Mouse (Mus musculus) forebrain, embryonic 15.5 days (tissue): Measurements from ENCODE around the gene Tmem170. TPM values are rescaled to one million over a fixed set of nuclear protein-coding genes. Genes with fewer than 3 reads are reported as not detected.
A peak's percentile ranks its signal among the peaks of the same experiment; 100 is the strongest.

Experiments used
- ATAC-seq: fragments of 200-750 bp; cut with Nextera tagmentation; replicated peaks from 2 replicates; pipeline ENCODE4 v1.8.0; 2017; ENCODE audit warnings: mild to moderate bottlenecking, moderate TSS enrichment, moderate library complexity
- H3K27ac ChIP-seq: fragments of 300-500 bp; sonication (generic); replicated peaks from 2 replicates; pipeline ENCODE4 v1.5.1; 2015; ENCODE audit warnings: mild to moderate bottlenecking, inconsistent platforms
- H3K27me3 ChIP-seq: fragments of 300-500 bp; sonication (generic); 2 replicates; pipeline ENCODE4 v1.6.1; 2015; ENCODE audit warnings: inconsistent platforms
- H3K36me3 ChIP-seq: fragments of 300-500 bp; sonication (generic); 2 replicates; pipeline ENCODE4 v1.6.1; 2015; ENCODE audit warnings: mild to moderate bottlenecking, inconsistent platforms
- H3K4me1 ChIP-seq: fragments of 300-500 bp; sonication (generic); 2 replicates; pipeline ENCODE4 v1.6.1; 2015; ENCODE audit warnings: inconsistent platforms
- H3K4me2 ChIP-seq: fragments of 300-500 bp; sonication (generic); replicated peaks from 2 replicates; pipeline ENCODE4 v1.6.1; 2015; ENCODE audit warnings: mild to moderate bottlenecking, inconsistent platforms
- H3K4me3 ChIP-seq: fragments of 300-500 bp; sonication (generic); 2 replicates; pipeline ENCODE4 v1.5.1; 2015; ENCODE audit warnings: mild to moderate bottlenecking, inconsistent platforms
- H3K9ac ChIP-seq: fragments of 300-500 bp; sonication (generic); replicated peaks from 2 replicates; pipeline ENCODE4 v1.6.1; 2015; ENCODE audit warnings: mild to moderate bottlenecking, inconsistent platforms
- H3K9me3 ChIP-seq: fragments of 300-500 bp; sonication (generic); 2 replicates; pipeline ENCODE4 v1.6.1; 2016; ENCODE audit warnings: inconsistent platforms
- WGBS: fragments of 180-500 bp; shearing (Covaris S2); methylation state at CpG from one replicate; pipeline ENCODE4 v1.1.7; 2015; ENCODE audit warnings: mixed read lengths; 5-methylcytosine and 5-hydroxymethylcytosine counted together
- polyA plus RNA-seq: library from polyadenylated mRNA; unstranded; fragments of >200 nt; fragmentation: Nextera tagmentation; extraction: Ambion mirVana; gene quantifications from 2 replicates; pipeline ENCODE4 v1.2.1, GENCODE M21; 2015

Tmem170 gene
- polyA plus RNA-seq, 1 experiment from 2014 or later, result 4.3 TPM

DNA sequence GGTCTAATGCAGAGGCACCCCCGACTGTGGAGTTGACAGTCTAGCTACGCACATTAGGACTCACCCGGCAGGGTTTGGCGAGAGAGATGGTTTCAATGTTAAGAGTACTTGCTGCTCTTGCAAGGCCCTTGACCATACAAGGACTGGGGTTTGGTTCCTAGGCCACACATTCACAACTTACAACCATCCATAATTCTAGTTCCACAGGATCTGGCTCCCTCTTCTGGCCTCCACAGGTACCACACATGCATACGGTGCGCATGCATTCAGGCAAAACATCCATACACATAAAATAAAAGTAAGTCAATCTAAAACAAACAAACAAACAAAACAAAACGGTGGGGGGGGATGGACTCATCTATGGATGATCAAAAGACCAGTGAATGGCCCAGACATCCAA, 18.4 kb upstream of the Tmem170 start:
- H3K27ac ChIP-seq, result no peak overlapping the region
- no peak overlapping the region for H3K4me2 ChIP-seq
- H3K9ac ChIP-seq, result no peak overlapping the region
- no peak for ATAC-seq
- H3K36me3 ChIP-seq, result no peaks in the 10 kb centered on the region
- H3K4me1 ChIP-seq, result peaks cover 7% of the 10 kb centered on the region
- H3K9me3 ChIP-seq, result no peaks in the 10 kb centered on the region
- peaks cover 23% of the 10 kb centered on the region for H3K27me3 ChIP-seq
- 90% methylated on average over 7 of the region's 7 CpGs for WGBS
- no peak overlapping the region for H3K4me3 ChIP-seq

DNA sequence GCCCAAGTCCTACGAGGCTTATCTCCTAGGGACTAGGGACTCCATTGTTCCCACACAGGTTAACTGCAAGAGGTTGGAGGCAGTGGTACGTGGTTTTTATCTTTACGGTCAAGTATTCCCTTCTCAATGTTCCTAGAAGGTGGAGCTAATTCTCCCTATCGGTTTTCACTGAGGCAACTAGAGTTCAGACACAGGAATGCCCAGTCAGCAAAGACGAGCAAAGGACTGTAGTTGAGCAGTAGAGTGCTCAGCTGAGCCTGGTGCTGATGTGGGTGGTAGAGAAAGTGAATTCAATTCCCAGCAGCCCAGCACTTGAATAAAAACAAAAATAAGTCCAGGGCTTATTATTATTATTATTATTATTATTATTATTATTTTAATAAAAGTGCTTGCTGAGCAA, 16.1 kb upstream of the Tmem170 start:
- no peak overlapping the region for H3K27ac ChIP-seq
- no peak for ATAC-seq
- H3K9me3 ChIP-seq, result no peaks in the 10 kb centered on the region
- H3K4me1 ChIP-seq, result peaks cover 10% of the 10 kb centered on the region
- H3K36me3 ChIP-seq, result no peaks in the 10 kb centered on the region
- no peak overlapping the region for H3K4me2 ChIP-seq
- H3K27me3 ChIP-seq, result peaks cover 39% of the 10 kb centered on the region
- H3K9ac ChIP-seq, result no peak overlapping the region
- WGBS, result 75% methylated on average over 5 of the region's 5 CpGs
- no peak overlapping the region for H3K4me3 ChIP-seq

DNA sequence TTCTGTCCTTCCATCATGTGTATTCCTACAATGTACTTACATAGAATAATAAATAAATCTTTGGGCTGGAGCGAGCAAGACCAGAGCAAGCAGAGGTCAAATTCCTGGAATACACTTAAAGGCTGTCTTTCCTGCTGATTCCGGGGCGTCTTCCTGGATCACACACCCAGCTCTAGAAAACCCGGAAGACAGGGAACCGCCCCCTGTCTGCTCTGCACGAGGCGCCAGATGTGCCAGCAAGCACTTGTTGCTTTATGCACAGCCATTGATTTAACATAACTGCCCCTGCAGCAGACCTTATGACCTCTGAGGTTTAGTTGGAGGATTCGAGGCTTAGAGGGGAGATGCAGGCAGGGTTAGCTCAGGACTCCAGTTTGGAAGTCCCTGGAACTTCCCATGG, 15.4 kb upstream of the Tmem170 start:
- H3K9me3 ChIP-seq, result no peaks in the 10 kb centered on the region
- H3K9ac ChIP-seq, result no peak overlapping the region
- no peaks in the 10 kb centered on the region for H3K36me3 ChIP-seq
- peaks cover 39% of the 10 kb centered on the region for H3K27me3 ChIP-seq
- peaks cover 10% of the 10 kb centered on the region for H3K4me1 ChIP-seq
- WGBS, result 61% methylated on average over 8 of the region's 8 CpGs
- ATAC-seq, result no peak
- H3K4me3 ChIP-seq, result no peak overlapping the region
- no peak overlapping the region for H3K27ac ChIP-seq
- H3K4me2 ChIP-seq, result no peak overlapping the region

DNA sequence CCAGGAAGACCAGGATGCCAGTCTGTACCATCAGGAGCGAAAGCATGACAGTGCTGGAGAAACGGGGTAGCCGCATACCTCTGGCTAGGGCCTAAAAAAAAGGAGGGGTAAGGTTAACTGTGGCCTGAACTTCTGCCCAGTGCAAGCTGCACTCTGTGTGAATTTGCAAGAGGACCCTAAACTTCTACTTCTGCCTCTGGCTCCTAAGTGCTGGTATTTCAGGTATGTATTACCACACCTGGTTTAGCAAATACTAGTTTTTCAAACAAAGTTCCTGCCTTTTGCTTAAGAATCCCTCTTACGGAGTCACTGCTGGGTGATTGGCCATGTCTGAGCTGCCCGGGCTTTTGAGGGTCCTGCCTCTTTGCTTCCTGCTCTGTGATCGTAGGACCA, 14.4 kb upstream of the Tmem170 start:
- 56% methylated on average over 6 of the region's 6 CpGs for whole genome bisulfite sequencing
- ATAC-seq, result no peak
- H3K36me3 ChIP-seq, result no peaks in the 10 kb centered on the region
- H3K4me2 ChIP-seq, result no peak overlapping the region
- no peak overlapping the region for H3K4me3 ChIP-seq
- H3K27ac ChIP-seq, result no peak overlapping the region
- peaks cover 10% of the 10 kb centered on the region for H3K4me1 ChIP-seq
- no peaks in the 10 kb centered on the region for H3K9me3 ChIP-seq
- peaks cover 39% of the 10 kb centered on the region for H3K27me3 ChIP-seq
- no peak overlapping the region for H3K9ac ChIP-seq

DNA sequence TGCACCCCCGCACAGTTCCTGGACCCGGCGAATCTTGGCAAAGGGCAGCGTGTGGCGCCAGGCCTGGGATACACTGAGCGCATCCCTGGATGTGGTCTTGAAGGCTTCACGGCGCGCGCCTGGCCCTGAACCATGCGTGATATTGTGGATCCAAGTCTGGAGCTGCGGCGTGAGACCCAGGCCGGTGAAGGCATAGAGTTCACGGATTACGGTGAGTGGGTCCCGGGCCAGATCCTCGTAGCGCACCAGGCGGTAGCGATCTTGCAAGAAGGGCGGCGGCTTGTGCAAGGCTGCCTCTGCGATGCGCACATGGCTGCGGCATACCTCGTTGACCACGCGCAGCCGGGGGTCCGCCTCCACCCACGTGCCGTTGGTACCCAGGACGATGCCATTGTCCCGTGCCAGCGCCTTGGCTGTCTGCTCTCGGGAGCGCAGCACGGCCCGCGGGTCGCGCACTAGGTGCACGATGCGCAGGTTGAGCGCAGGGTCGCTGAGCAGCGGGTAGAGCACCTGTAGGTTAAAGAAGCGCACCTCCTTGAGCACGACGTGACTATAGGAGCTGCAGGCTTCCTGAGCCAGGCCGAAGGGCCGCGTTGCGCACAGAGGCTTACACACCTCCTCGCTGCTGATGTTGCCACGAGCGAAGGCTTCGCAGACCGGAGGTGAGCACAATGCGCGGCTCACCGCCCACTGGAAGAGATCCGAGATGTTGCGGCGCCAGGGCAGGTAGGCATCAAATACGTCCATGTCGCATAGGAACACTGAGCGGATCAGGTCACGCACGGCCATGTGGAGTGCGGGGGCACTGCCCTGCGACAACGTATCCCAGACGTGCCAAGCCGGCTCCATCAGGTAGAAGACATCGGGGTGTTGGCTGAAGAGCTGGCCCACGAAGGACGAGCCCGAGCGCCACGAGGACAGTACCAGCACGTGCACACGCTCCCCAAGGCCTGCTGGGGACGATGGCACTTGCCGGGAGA, 13.7 kb upstream of the Tmem170 start:
- Histone ChIP-seq H3K9ac (peak overlapping the region; percentile 28; the same call in 1 of the 2 replicates), H3K27me3 (peaks cover 39% of the 10 kb centered on the region), H3K9me3 (no peaks in the 10 kb centered on the region), H3K36me3 (no peaks in the 10 kb centered on the region), H3K4me1 (peaks cover 10% of the 10 kb centered on the region), H3K4me2 (peak overlapping the region; percentile 62), H3K27ac (no peak overlapping the region), H3K4me3 (peak overlapping the region; percentile 37)
- 11% methylated on average over 86 of the region's 86 CpGs for WGBS
- 0 out of 2 replicates have a peak, but pooled peaks have one; percentile 26 for ATAC-seq

DNA sequence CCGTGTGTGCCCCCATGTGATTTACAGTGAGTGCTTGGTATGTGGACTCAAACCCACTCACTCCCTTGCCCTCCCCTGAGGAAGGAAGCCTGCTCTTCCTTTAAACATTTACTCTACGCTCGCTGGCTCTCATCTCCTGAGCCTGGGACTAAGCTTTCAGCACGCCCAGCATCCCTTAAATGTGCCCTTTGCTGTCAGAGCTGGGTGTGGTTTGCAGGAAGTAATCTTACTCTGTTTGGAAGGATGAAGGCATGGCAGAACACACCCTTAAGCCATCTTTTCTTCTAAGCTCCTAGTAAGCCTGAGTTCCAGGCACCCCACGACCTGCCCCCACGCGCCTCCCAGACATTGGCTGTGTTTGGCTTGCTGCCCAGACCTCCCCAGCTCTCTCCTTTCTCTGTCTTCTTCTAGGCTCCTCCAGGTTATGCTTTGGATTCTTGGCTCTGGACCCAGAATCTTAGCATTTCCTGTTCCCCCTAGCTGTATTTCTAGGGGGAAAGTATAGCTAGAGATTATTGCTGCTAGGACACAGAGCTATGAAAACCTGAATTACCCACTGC, 11.6 kb upstream of the Tmem170 start:
- peaks cover 39% of the 10 kb centered on the region for H3K27me3 ChIP-seq
- WGBS, result 47% methylated on average over 7 of the region's 7 CpGs

DNA sequence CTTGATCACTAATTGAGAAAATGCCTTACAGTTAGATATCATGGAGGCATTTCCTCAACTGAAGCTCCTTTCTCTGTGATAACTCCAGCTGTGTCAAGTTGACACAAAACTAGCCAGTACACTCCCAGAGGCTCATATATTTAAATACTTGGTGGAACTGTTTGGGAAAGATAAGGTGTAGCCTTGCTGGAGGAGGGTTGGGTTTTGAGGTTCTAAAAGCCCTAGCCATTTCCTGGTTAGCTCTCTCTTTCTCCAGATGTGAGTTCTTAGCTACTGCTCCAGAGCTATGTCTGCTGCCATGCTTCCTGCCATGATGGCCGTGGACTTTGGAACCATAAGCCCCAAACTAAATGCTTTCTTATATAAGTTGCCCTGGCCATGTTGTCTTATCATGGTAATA, 10.9 kb upstream of the Tmem170 start:
- no peak for ATAC-seq
- Histone ChIP-seq H3K4me1 (peaks cover 10% of the 10 kb centered on the region), H3K9ac (no peak overlapping the region), H3K9me3 (no peaks in the 10 kb centered on the region), H3K4me3 (no peak overlapping the region), H3K27ac (no peak overlapping the region), H3K36me3 (no peaks in the 10 kb centered on the region), H3K4me2 (no peak overlapping the region), H3K27me3 (peaks cover 39% of the 10 kb centered on the region)
- 86% methylated on average over 1 of the region's 1 CpGs for WGBS

More for the DNA sequence above, 11.6 kb upstream of the Tmem170 start:
- Histone ChIP-seq H3K36me3 (no peaks in the 10 kb centered on the region), H3K9ac (no peak overlapping the region), H3K4me1 (peaks cover 10% of the 10 kb centered on the region), H3K4me3 (no peak overlapping the region), H3K4me2 (no peak overlapping the region), H3K9me3 (no peaks in the 10 kb centered on the region), H3K27ac (no peak overlapping the region)
- ATAC-seq, result no peak

DNA sequence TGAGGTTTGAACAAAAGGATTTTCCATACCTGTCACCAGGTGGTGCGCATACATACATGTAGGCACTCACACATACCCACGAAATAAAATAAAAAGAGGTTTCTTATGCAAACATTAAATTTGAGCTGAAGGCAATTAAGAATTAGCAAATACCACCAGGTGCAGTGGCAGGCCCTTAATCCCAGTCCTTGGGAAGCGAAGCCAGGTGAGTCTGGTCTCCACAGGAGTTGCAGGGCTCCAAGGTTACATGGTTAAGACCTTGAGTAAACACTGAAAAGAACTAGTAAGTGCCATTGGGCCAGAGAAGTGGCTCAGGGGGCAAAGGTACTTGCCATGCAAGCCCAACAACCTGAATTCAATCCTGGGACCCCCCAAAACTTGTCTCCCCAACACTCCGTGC, 7.1 kb upstream of the Tmem170 start:
- H3K27ac ChIP-seq, result no peak overlapping the region
- no peak overlapping the region for H3K4me3 ChIP-seq
- no peak for ATAC-seq
- H3K4me2 ChIP-seq, result no peak overlapping the region
- WGBS, result 90% methylated on average over 4 of the region's 4 CpGs
- no peak overlapping the region for H3K9ac ChIP-seq
- no peaks in the 10 kb centered on the region; the same call in 1 of the 2 replicates for H3K4me1 ChIP-seq
- H3K27me3 ChIP-seq, result peaks cover 4% of the 10 kb centered on the region; the same call in 1 of the 2 replicates
- no peaks in the 10 kb centered on the region for H3K36me3 ChIP-seq
- no peaks in the 10 kb centered on the region for H3K9me3 ChIP-seq

DNA sequence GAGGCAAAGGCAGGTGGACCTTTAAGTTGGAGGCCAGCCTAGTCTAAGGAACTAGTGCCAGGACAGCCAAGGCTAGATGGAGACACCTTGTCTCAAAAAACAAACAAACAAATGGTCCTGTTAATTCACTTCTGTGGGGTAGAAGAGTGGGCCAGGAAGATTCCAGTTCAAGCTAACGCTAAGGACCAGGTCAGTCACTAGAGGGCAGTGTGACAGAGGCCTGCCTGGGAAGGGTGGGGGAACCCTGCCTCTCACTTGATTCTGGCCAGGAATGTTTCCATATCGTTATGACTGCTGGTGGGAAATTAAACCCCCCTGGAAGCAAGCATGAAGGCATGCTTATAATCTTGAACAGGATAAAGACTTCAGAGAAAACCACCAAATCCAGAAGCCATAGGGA, 5.0 kb upstream of the Tmem170 start:
- no peaks in the 10 kb centered on the region for H3K9me3 ChIP-seq
- H3K4me3 ChIP-seq, result no peak overlapping the region
- ATAC-seq, result no peak
- H3K36me3 ChIP-seq, result no peaks in the 10 kb centered on the region
- H3K27ac ChIP-seq, result no peak overlapping the region
- no peaks in the 10 kb centered on the region for H3K27me3 ChIP-seq
- no peak overlapping the region for H3K9ac ChIP-seq
- H3K4me1 ChIP-seq, result peaks cover 2% of the 10 kb centered on the region
- no peak overlapping the region for H3K4me2 ChIP-seq
- 0% methylated on average over 2 of the region's 2 CpGs for WGBS

DNA sequence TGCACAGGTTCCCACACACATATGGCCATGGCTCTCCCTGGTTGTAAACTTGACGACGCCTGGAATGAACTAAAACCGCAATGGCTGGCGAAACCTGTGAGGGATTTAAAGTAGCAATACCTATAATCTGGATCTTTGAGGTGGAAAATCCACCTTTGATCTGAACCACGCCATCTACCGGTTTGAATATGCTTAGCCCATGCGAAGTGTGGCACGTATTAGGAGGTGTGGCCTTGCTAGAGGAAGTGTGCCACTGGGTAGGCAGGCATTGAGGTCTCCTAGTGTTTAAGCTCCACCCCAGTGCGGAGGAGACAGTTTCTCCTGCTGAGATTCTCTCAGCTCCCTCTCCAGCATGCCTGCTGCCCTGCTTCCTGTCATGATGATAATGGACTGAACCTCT, 1.2 kb upstream of the Tmem170 start:
- no peak for ATAC-seq
- Histone ChIP-seq H3K27ac (no peak overlapping the region), H3K9ac (no peak overlapping the region), H3K4me2 (no peak overlapping the region), H3K36me3 (no peaks in the 10 kb centered on the region), H3K27me3 (no peaks in the 10 kb centered on the region), H3K4me1 (peaks cover 7% of the 10 kb centered on the region), H3K4me3 (no peak overlapping the region), H3K9me3 (no peaks in the 10 kb centered on the region)
- WGBS, result 72% methylated on average over 9 of the region's 9 CpGs

DNA sequence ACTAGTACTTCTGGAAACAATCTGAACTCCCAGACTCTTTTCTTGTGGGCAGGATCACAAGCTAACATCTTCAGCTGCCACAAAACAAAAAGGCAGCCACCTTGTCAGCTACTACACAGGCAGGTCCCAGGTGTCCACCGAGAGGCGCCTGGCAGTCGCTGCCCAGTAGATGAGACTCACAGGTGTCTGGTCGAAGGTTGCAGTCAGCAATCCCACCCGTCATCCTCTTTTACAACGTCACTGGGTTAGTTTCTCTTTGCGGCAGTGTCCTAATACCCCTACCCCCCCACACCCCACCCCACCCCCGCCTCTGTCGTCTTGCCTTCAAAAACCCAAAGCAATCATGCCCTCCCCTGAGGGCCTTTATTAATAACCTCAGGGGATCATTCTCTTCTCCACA, 792 bp downstream of the Tmem170 start:
- peaks cover 7% of the 10 kb centered on the region for H3K4me1 ChIP-seq
- peak overlapping the region; percentile 83 for H3K4me3 ChIP-seq
- H3K27ac ChIP-seq, result no peak overlapping the region
- no peaks in the 10 kb centered on the region for H3K9me3 ChIP-seq
- WGBS, result 25% methylated on average over 9 of the region's 9 CpGs
- no peaks in the 10 kb centered on the region for H3K36me3 ChIP-seq
- ATAC-seq, result no peak
- no peaks in the 10 kb centered on the region for H3K27me3 ChIP-seq
- peak overlapping the region; percentile 66 for H3K4me2 ChIP-seq
- peak overlapping the region; percentile 64 for H3K9ac ChIP-seq

DNA sequence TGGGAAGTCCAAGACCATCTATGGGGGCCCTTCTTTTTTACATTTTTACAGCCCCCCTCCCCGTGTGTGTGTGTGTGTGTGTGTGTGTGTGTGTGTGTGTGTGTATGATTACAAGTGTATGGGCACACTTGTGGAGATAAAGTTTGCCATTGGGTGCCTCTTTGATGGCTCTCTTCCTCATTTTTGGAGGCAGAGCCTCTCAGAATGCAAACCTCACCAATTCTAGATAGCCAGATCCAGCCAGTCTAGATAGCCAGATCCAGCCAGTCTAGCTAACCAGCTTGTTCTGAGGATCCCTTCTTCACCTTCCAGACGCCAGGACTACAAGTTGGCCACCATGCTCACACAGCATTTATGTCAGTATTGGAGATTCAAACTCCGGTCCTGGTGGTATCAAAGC, 5.3 kb downstream of the Tmem170 start:
- Histone ChIP-seq H3K9ac (no peak overlapping the region), H3K27ac (no peak overlapping the region), H3K4me2 (no peak overlapping the region), H3K9me3 (no peaks in the 10 kb centered on the region), H3K4me3 (no peak overlapping the region), H3K27me3 (no peaks in the 10 kb centered on the region), H3K36me3 (no peaks in the 10 kb centered on the region), H3K4me1 (peaks cover 5% of the 10 kb centered on the region)
- 74% methylated on average over 3 of the region's 3 CpGs for WGBS
- ATAC-seq, result no peak
